Mouse (Mus musculus) yolk sac, embryonic 10.5 days (tissue): ENCODE measurements around the gene Prg3.

Experiments used
- DNase-seq: peaks from one replicate; pipeline ENCODE4 v3.0.0-alpha.2; 2017; ENCODE audit warnings: low spot score

The Prg3 gene

DNA sequence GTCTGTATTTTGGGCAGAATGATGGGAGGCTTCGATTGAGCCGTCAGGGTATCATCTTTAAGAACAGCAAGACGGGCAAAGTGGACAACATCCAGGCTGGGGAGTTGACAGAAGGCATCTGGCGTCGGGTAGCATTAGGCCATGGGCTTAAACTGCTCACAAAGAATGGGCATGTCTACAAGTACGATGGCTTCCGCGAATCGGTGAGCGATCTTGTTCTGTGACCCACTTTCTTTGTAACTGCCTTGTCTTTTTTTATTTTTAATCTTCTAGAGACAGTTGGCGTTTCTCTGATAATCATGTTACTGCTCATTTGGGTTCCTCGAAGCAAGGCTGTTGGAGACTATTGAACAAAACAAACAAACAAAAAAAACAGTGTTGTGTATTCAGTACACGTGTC is 50.3 kb downstream of the Prg3 start:
- no peak for DNase-seq
